Mouse (Mus musculus) cortical plate, adult 2 months (tissue): ENCODE measurements around the gene Pgm5.

Experiments used
- CTCF ChIP-seq: fragments of 200-500 bp; IDR thresholded peaks from 2 replicates; pipeline ENCODE4 v1.5.1; 2011; ENCODE audit warnings: mild to moderate bottlenecking, control low read depth, low read length; ENCODE audit not compliant: insufficient read depth; ENCODE audit errors: extremely low read depth
- POLR2A ChIP-seq: fragments of 200-500 bp; IDR thresholded peaks from 2 replicates; pipeline ENCODE4 v1.6.1; 2011; ENCODE audit warnings: mild to moderate bottlenecking, low read length, control low read depth; ENCODE audit not compliant: insufficient read depth; ENCODE audit errors: extremely low read depth

- no peak for TF ChIP-seq CTCF
- no peak for TF ChIP-seq POLR2A
These were observed 208.3 kb downstream of the Pgm5 start for GRCm38 (mm10) chr19:24653230-24653799.
